Mouse (Mus musculus) ovary, postnatal 14 days (tissue): Measurements from ENCODE around the gene Klf12.

Source experiments
- DNase-seq: peaks from one replicate; pipeline ENCODE4 v3.0.0; 2022; ENCODE audit warnings: low spot score

The Klf12 gene

DNA sequence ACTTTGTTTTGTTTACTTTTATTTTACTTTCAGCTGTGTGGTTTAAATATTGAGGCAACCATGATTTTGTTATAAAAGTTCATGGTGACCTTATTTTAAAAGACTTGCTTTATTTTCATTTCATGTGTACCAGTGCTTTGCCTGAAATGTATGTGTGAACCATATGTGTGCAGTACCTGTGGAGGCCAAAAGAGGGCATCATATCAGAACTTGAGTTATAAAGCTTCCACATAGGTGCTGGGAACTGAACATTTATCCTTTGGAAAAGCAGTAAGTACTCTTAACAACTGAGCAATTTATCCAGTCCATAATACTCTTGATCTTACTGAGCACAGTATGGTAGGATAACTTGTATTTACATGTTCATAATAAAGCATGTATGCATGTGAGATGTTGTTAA is 239.0 kb downstream of the Klf12 start:
- DNase-seq = no peak

DNA sequence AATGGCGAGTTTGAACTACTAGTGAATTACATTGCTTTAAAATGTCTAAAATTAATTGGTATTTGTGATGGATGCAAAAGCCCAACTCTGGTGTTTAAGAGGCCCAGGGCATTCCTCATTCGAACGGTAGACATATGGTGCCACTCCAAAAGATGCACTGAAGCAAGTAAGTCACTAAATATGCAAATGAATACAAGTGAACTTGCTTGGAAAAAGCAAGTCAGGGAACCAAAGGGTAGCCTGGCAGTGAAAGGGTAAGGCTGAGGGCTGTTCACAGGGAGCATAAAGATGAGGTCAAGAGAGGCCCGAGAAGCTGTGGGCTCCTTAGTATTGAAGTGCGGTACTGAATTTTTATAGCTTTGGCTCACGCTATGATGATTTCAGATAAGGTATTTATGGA is 242.7 kb downstream of the Klf12 start:
- no peak for DNase-seq

DNA sequence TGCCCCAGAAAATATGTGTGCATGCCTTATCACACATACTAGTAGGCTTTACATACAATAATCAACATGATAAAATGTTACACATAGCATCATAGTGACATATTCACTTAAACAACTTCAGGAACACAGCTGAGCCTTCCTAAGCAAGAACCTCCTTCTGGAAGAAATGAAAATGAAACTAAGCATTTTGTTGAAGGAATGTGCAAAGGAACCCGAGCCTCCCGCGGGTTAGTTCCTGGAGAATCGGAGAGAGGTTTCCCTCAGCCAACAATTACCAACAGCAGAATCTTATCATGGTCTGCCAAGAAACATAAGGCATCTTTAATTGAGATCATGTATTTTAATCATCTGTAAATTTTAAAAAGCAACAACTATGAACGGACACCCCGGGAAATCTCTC is 257.8 kb downstream of the Klf12 start:
- no peak for DNase-seq

DNA sequence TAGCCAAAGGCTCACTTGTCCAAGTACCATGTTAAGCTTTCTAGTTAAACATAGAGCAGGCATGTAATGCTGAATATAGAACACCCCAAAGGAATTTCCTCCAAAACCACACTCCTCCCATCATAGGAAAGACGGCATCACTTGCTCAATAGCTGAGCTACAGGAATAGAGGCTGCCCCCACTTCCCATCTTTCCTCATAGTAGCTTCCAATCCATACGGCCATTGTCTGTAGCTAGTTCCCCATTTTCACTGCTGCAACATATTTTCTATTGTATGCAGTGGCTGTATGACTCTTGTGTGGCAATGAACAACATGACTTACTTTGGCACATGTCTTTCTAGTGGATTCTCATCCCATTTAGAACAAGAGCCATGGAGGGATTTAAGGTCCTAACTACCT is 267.3 kb downstream of the Klf12 start:
- DNase-seq = no peak

DNA sequence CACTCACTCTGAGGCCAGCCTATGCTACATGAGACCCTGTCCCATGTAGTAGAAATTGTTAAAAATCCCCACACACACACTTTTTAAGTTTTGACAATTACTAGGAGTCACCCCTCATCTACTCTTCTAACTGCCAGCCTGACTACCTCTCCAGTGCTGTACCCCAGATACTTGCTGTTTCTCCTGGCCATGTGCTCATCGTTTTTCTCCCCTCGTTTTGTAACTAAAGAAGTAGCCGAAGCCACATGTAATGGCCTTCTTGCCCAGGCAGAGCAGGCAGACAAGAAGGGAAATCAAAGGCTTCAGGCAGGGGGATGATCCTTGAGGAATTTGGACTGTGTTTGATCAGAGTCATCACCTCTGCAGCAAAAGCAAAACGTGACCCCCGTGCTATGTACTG is 274.0 kb downstream of the Klf12 start:
- no peak for DNase-seq

DNA sequence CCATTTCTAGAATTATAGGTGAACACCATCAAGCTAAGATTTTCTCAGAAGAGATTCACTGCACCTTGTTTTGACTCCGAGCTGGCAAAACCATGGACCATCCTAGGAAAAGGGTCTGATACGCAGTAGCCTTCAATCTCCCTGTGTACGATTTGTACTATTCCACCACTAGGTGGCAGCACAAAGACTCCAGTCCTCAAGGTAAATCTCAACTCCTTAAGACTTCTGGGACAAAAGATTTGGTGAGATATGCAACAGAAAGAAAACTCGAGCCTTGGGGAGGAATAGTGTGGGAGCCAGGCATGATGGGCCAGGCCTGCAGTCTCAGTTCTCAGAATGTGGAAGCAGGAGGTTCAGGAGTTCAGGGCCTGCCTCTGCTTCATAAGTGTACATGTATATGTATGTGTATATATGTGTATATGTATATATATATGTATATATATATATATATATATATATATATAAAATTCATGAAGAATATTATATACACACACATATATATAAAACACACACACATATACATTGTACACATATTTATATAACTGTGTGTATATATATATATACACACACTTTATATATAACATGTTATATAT is 274.6 kb downstream of the Klf12 start:
- DNase-seq = peak; percentile 17

DNA sequence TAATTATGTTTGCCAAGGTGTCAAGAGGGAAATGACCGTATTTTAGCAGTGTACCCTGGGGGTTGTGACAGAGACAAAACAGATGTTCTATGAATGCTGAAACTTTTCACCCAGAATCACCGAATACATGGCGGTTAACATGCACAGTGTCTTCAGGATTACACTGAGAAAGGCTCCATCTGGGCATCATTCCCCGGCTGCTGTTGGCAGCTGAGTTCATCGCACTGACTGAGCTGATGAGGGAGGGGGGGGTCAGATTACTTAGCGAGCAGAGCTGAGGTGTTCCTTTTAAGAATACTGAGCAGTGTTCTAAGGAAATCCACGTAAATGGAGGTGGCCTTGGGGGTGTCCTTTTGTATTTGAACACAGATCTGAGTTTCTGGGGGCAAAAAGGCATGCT is 301.0 kb downstream of the Klf12 start:
- DNase-seq = no peak

DNA sequence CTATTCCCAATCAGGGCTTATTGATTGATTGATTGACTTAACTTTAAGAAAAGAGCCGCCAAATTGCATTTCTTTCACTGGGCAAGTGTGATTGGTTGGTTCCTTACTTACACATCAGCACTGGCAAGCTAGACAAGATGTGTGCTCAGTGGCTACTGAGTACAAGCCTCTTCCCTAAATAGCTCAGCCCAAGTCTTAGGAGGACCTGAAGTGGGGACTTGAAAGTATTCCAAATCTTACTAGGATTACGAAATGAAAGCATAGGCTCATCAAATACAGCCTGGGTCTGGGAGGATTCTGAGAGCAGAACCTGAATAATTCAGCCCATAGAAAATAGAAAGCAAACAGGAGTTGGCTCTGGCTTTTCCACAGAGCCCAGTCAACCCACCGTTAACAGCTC is 303.3 kb downstream of the Klf12 start:
- no peak for DNase-seq

DNA sequence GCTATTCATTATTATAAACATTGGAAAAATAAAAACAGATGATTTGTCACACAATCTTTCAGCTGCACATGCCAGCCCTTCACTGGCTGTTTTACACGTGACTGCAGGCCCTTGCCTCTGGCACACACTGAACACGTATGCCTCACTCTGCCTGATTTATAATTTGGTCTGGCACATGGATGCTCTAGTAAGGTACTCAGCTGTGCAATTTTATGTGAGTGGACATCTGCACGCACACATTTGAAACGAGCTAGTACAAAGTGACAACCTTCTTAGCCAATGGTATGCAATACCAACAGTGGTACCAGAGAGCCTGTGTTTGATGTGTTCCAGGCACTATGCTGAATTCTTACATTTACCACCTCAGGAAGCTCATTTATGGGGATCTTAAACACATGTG is 316.6 kb downstream of the Klf12 start:
- no peak for DNase-seq

DNA sequence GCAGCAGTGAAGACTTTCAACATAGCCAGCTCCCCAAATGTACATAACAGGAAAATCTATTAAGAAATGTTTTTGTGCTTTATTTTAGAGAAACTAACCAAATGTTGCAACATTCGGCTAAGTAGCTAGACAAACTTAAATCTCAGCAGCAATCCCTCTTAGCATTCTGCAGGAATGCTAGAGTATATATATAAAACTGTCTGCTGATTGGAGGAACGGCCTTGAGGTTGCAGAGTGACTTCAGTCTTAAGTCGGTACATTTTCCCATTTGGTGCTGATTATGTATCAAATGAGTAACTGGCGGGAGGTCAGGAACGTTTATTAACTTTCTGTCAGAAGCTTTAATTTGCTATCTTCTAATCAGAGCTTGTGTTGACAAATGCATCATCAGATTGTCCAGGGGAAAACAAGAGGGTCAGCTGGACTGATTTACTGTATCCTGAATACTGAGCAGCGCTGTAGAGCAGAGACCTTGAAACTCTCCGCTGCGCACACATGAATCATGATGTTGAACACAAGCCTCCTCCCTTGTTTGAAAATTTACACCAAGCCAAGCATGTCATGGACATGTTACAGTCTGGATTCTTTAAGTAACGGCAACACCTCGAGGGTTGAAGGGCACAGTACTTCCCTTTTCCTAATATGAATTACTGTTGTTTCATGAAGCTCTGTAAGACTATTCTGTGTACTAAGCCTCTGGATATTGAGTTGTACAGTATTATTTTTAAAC is 323.8 kb downstream of the Klf12 start:
- no peak for DNase-seq

DNA sequence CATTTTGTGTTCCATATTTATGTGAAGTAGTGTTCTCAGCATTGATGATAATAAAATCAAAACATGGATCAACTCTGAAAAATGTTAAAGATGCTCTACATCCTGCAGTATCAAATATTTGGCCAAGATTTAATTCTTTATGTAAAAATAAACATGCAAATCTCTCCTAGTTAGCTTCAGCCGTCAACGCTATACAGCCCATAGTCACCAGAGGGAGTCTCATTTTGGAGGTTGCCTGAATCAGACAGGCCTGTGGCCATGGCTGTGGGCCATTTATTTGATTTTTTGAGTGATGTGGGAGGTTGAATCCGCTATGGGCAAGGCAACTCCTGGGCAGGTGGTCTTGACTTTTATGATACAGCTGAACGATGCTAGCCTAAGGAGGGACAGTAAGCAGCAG is 329.3 kb downstream of the Klf12 start:
- no peak for DNase-seq

DNA sequence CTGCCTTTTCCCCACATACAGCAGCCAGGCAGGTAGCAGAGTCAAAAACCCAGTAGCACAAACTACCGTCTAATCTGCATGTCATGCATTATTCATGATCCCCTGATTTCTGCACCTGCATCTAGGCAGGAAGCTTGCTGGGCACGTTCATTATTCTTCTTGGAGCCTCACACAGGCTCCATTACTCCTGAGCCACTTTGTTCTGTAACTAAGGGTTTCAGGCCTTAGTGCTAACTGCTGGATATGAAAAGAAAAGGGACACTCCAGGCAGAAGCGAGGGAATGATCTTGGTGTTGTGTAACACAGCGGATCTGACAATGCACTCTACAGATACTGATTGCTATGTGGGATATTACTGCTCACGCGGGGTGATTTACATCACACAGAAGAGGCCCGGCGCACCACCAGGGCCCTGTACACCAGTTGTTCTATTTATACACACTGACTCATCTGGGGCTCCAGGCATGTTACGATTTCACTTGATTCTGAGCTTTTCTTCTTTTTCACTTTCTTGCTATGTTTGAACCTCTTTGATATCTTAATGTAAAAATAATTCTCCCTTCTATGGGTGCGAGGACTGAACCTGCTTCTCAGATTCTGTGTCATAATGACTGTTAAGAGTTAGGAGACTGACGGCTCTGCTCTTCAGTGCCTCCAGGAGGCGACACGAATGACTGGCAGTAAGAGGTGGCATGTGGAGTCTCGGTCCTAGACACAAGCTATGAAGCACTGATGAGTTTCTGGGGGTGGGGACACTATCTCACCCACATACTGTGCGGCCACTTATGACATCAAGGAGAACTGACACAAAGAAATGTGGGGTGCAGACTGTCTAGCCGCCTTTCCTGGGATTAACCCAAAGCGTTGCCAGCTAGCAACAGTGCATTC is 340.0 kb downstream of the Klf12 start:
- DNase-seq = no peak

DNA sequence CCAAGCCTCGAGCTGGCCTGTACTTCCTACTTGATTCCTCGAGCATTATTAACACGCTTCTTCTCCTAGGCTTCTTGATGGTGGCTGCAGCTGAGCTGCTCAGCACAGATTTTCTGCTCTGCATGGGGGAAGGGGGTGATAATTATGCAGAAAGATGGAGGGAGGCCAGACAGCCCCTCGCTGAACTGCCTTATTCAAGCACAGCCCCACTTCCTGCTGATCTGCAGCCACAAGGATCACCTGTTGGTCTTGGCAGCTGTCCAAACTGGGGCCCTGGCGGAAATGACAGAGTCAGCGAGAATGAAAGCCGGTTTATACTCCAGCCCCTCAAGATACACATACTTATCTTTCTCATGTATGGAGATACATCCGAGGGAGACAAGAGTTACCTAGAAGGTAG is 341.3 kb downstream of the Klf12 start:
- DNase-seq = peak; percentile 25

DNA sequence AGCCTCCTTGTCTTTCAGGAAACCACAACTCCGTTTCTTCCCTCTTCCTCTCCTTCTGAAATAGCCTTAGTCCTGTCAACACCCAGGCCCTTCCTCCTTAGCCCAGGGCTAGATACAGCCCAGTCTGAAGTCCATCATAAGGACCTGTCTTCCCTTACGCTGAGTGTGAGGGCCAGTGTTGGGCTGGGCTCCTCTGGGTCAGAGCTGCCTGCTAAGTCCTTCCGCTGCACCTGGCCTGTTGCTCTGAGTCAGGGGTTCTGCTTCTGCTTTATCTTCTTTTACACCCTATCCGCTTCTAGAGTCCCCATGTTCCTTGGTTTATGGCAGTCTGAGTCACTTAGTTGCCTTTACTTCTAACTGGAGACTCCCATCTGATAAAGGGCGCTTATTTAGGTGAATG is 351.0 kb downstream of the Klf12 start:
- no peak for DNase-seq

DNA sequence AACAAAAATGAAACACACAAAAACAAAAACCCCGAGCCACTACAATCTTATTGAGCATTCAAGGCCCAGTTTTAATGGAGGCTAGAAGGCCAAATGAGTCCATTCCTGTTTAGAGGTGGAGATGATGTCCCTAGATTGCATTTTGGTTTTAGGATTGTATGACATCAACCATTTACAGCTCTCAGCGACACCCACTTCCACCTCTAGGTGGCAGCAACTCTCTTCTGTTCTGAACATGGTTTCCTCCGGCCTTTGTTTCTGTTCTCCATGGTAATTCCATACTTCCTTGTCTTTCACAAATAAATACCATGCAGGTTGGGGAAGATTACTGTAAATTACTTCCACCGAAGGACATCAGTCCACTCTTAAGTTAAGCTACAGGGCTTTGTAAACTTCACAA is 352.6 kb downstream of the Klf12 start:
- peak; percentile 69 for DNase-seq

DNA sequence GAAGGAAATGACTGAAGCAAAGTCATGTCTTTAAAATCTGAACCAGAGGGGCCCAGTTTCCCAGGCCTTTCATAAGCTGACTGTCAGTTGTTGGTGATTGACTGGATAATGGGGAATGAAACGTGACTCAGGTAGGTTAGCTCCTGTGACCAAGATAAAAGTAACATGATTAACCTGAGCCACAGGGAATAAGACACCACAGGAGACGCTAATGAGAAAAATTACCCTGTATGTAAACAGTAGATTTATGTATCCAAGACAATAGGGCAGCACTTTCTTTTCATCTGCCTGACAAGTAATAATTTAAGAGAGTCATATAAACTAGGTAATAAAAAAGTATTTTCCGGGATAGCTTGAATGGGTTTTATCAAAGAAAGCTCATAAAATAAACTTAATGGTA is 372.6 kb downstream of the Klf12 start:
- no peak for DNase-seq

DNA sequence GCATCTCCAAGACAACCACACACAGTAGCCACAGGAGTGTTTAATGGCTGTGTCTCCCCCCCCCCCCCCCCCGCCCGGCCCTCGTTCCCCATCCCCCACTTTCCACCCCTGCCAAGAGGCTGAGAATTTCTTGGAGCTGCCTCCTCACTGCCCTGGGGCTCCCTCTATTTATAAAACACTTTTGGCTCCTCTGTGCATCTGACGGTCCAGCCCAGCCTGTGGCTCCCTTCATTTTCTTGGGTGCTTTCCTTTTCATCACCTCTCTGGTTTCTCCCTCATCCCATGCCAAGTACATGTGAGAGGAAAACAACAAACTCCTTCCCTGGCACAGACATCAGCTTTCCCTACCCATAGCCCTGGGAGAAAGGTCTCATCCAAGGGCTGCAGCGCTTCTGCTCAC is 373.6 kb downstream of the Klf12 start:
- DNase-seq = no peak

DNA sequence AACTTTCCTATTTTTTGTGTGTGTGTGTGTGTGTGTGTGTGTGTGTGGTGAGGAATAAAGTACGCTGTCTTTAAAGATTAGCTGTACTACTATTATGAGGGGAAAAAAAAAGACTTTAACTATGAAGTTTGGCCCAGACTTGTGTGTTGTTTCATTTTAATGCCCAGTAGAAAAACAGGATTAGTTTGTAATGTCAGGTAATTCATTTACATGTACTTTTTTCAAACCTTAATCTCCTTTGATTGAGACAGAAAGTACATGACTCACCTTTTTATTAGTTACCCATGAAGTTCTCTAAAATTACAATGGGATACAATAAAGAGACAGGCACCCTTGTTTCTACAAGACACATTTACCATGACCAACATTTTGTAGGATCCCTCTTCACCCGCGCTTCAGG is 383.6 kb downstream of the Klf12 start:
- DNase-seq = no peak

DNA sequence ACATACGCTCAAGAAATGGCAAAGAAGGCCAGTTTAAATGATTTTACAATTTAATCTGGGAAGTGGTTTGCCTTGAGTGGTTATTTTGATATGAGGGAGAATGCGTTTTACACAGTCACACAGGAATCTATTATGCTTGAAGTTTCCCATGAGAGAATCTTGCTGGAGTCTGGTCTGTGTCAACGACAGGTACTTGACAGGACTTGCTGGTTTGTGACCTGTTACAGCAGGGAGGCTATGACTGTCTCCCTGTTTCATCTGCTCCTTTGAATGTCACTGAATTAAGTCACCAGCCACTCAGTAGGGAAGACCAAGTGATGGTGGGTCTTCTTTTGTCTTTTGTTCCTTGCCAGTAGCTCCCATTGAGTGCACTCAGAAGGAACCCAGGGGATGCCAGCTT is 385.6 kb downstream of the Klf12 start:
- no peak for DNase-seq

DNA sequence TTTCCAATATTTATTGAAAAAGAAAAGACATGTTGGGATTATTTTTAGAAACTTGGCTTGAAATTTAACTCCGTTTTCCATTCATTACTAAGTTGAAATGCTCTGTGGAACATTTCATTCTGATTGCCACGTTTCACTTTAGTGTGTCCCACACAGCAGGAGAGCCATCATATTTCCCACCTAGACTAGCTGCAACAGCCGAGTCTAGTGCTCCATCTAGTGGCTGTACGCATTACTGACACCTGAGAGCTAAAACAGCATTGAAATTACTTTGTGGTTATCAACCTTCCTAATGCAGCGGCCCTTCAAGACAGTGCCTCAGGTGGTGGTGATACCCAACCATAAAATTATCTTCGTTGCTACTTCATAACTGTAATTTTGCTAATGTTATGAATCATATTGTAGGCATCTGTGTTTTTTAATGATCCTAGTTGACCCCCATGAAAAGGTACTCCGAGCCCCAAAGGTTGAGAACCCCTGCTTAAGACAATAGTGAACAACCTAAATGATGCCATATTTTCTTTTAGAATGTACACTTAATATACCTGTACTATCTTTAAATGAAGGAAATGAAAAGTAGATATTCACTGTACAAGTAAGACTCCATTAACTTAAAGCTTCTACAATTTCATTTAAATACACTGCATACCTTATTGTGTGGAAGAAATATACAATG is 389.6 kb downstream of the Klf12 start:
- DNase-seq = peak; percentile 68

DNA sequence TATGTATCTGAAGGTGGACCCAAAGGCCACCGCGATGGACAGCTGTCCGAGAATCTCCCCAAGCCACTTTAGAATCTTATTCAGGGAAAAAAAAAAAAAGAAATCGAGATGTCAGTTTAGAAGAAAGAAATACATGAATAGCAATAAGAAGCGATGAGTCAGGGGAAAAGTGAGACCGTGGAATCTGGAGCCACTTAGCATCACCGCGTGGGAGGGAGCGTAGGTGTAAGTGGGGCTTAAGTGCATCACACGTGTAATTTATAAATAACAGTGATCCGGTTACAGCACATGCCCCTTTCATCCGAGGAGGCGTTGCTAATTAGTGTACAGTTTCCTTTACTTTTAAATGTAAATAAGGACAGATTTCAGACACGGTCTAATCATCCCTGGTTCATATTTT is 390.4 kb downstream of the Klf12 start:
- DNase-seq = no peak

DNA sequence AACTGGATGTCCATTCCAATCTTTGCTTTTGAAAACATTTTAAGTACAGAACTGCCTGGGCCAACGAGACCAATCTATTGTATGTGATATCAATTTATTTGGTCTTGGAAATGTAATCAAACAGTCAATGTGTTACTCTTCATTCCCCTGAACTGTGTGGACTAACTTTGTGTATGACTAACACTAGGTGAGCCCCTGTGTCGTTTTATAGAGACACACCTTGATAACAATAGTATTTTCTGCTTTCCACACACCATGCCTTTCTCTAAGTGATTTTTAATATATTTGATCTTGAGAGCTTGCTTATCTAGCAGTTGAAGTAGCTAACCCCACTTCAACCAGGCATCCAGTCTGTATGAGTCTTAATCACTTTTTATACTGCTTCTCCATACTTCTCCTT is 398.0 kb downstream of the Klf12 start:
- DNase-seq = no peak

DNA sequence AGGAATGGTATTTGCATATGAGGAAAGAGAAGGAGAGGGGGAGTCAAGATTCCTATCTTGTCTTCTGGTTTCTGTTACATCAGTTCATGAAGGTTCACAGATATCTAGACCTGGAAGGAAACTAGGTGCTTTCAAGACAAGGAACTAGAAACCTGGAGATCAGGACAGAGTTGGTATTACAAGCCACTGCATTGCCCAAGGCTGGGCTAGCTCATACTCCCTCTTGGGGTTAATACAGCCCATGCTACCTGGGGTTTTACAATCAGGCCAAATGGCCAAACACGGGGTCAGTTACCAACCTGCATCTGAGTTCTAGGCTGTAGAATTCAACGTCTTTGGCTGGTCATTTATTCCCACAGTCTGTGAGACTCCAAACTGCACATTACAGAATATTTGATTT is 398.9 kb downstream of the Klf12 start:
- no peak for DNase-seq
